Mouse (Mus musculus): ENCODE measurements around the gene Fxyd5.

Gene Fxyd5

GRCm38 (mm10) chr7:31040281-31041022 lies 1.8 kb downstream of the Fxyd5 start:
- DNase-seq, result no peak

GRCm38 (mm10) chr7:31039011-31039410 lies 3.3 kb downstream of the Fxyd5 start:
- DNase-seq, result no peak

GRCm38 (mm10) chr7:31037675-31038074 lies 4.6 kb downstream of the Fxyd5 start:
- DNase-seq, result no peak

- DNase-seq, result no peak
Measured at GRCm38 (mm10) chr7:31036917-31037316, 5.4 kb downstream of the Fxyd5 start.

GRCm38 (mm10) chr7:31035291-31035690 lies 7.0 kb downstream of the Fxyd5 start:
- DNase-seq, result no peak

GRCm38 (mm10) chr7:31034789-31035188 lies 7.5 kb downstream of the Fxyd5 start:
- no peak for DNase-seq

- no peak for DNase-seq
Measured at GRCm38 (mm10) chr7:31033409-31034165, 8.7 kb downstream of the Fxyd5 start.

- DNase-seq, result no peak
Measured at GRCm38 (mm10) chr7:31031731-31032130, 10.6 kb downstream of the Fxyd5 start.

- no peak for DNase-seq
Measured at GRCm38 (mm10) chr7:31030717-31031116, 11.6 kb downstream of the Fxyd5 start.

- DNase-seq, result no peak
Measured at GRCm38 (mm10) chr7:31028609-31029008, 13.7 kb downstream of the Fxyd5 start.

- DNase-seq, result no peak
Measured at GRCm38 (mm10) chr7:31017104-31017901, 25.0 kb downstream of the Fxyd5 start.

GRCm38 (mm10) chr7:31012971-31013370 lies 29.3 kb downstream of the Fxyd5 start:
- no peak for DNase-seq

GRCm38 (mm10) chr7:31008889-31009288 lies 33.4 kb downstream of the Fxyd5 start:
- no peak for DNase-seq

GRCm38 (mm10) chr7:31008175-31008574 lies 34.1 kb downstream of the Fxyd5 start:
- no peak for DNase-seq

GRCm38 (mm10) chr7:31007775-31008174 lies 34.5 kb downstream of the Fxyd5 start:
- no peak for DNase-seq

GRCm38 (mm10) chr7:31002650-31003049 lies 39.6 kb downstream of the Fxyd5 start:
- DNase-seq, result no peak

- DNase-seq, result peak; percentile 38
Measured at GRCm38 (mm10) chr7:31000505-31001020, 41.7 kb downstream of the Fxyd5 start.

GRCm38 (mm10) chr7:30996491-30996890 lies 45.8 kb downstream of the Fxyd5 start:
- DNase-seq, result no peak

- DNase-seq, result peak; percentile 24
Measured at GRCm38 (mm10) chr7:30993986-30994385, 48.3 kb downstream of the Fxyd5 start.

- no peak for DNase-seq
Measured at GRCm38 (mm10) chr7:30992148-30992547, 50.1 kb downstream of the Fxyd5 start.

- DNase-seq, result no peak
Measured at GRCm38 (mm10) chr7:30988519-30989162, 53.6 kb downstream of the Fxyd5 start.

- DNase-seq, result no peak
Measured at GRCm38 (mm10) chr7:30985357-30985756, 56.9 kb downstream of the Fxyd5 start.

All from cerebellum, adult 9-10 months (tissue).